Mouse (Mus musculus): Measurements from ENCODE around the gene Slc13a3. TPM values are rescaled to one million over a fixed set of nuclear protein-coding genes. Genes with fewer than 3 reads are reported as not detected.

Gene Slc13a3
- total and polyA plus RNA-seq, 3 experiments: 0.11 TPM; not detected in 2

DNA sequence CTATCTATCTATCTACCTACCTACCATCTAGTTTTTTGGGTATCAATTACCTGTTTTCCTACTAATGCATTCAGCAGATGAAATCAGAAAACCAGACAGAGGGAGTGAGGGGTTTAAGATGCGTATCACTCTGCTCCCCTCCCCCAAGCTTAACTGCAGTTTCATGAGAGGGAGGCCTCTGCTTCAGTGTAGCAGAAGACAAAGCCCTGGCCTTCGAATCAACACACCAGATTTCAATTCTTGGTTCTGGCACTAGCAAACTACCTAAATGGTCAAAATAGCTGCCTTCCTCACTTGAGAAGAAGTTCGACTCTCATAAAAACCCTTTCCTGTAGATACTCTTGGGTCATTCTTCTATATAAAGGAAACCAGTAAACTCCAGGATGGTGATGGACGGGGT, 85.7 kb downstream of the Slc13a3 start:
- H3K27me3 ChIP-seq (ENCODE audit: insufficient read depth, low read length): peaks cover 2% of the 10 kb centered on the region; the same call in 1 of the 2 replicates
- H3K36me3 ChIP-seq (replicated peaks): no peaks in the 10 kb centered on the region
- TF ChIP-seq GATA1 (IDR thresholded peaks at IDR 0.05; ENCODE audit: borderline replicate concordance, low read length) (no peak), CTCF (IDR thresholded peaks at IDR 0.05; ENCODE audit: low read depth, low read length) (no peak), TAL1 (conservative IDR thresholded peaks at IDR 0.05; ENCODE audit: low read depth, low read length) (no peak), POLR2AphosphoS5 (IDR thresholded peaks at IDR 0.05; ENCODE audit: insufficient replicate concordance, low read depth, low read length) (no peak), GATA2 (IDR thresholded peaks at IDR 0.05; ENCODE audit: borderline replicate concordance, low read depth, low read length) (no peak)
- H3K9me3 ChIP-seq (replicated peaks): no peaks in the 10 kb centered on the region; the same call in 1 of the 2 replicates
- H3K4me1 ChIP-seq (ENCODE audit: insufficient read depth, low read depth, low read length): no peaks in the 10 kb centered on the region
- ATAC-seq (ENCODE audit: extremely low read depth, insufficient number of reproducible peaks, low FRiP score, poor library complexity, severe bottlenecking): no peak
- no peak for DNase-seq (ENCODE audit: low spot score)
- H3K4me3 ChIP-seq (ENCODE audit: low read depth, low read length): no peak overlapping the region

DNA sequence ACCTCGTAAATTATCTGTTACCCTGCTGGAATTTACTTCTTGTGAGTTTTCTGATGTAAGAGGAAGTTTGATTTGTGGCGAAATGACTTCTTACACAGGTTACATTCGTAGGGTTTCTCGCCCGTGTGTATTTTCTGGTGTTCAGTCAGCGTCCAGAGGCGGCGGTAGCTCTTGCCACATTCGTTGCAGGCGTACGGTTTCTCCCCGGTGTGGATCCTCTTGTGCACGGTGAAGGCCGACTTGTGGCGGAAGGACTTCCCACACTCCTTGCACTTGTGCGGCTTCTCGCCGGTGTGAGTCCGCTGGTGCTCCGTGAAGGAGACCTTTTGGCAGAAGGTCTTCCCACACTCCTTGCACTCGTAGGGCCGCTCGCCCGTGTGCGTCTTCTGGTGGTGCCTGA, 93.0 kb downstream of the Slc13a3 start:
- ATAC-seq (ENCODE audit: extremely low read depth, insufficient number of reproducible peaks, low FRiP score, poor library complexity, severe bottlenecking) (no peak), DNase-seq (ENCODE audit: low spot score) (no peak)
- H3K36me3 ChIP-seq (replicated peaks): no peaks in the 10 kb centered on the region
- TF ChIP-seq POLR2AphosphoS5 (IDR thresholded peaks at IDR 0.05; ENCODE audit: insufficient replicate concordance, low read depth, low read length) (no peak), TAL1 (conservative IDR thresholded peaks at IDR 0.05; ENCODE audit: low read depth, low read length) (no peak), GATA1 (IDR thresholded peaks at IDR 0.05; ENCODE audit: borderline replicate concordance, low read length) (no peak), CTCF (IDR thresholded peaks at IDR 0.05; ENCODE audit: low read depth, low read length) (no peak), GATA2 (IDR thresholded peaks at IDR 0.05; ENCODE audit: borderline replicate concordance, low read depth, low read length) (no peak)
- H3K4me3 ChIP-seq (ENCODE audit: low read depth, low read length): peak overlapping the region; percentile 15; the same call in 1 of the 2 replicates
- H3K9me3 ChIP-seq (replicated peaks): peaks cover 24% of the 10 kb centered on the region
- H3K4me1 ChIP-seq (ENCODE audit: insufficient read depth, low read depth, low read length): no peaks in the 10 kb centered on the region
- peaks cover 5% of the 10 kb centered on the region; the same call in 1 of the 2 replicates for H3K27me3 ChIP-seq (ENCODE audit: insufficient read depth, low read length)

GRCm38 (mm10) chr2:165376001-165376400, 97.0 kb downstream of the Slc13a3 start:
- Histone ChIP-seq H3K4me1 (ENCODE audit: insufficient read depth, low read depth, low read length) (no peaks in the 10 kb centered on the region), H3K4me3 (ENCODE audit: low read depth, low read length) (no peak overlapping the region), H3K9me3 (replicated peaks) (peaks cover 16% of the 10 kb centered on the region), H3K27me3 (ENCODE audit: insufficient read depth, low read length) (peaks cover 5% of the 10 kb centered on the region; the same call in 1 of the 2 replicates), H3K36me3 (replicated peaks) (no peaks in the 10 kb centered on the region)
- no peak for ATAC-seq (ENCODE audit: extremely low read depth, insufficient number of reproducible peaks, low FRiP score, poor library complexity, severe bottlenecking)
- DNase-seq (ENCODE audit: low spot score): no peak
- TF ChIP-seq TAL1 (conservative IDR thresholded peaks at IDR 0.05; ENCODE audit: low read depth, low read length): no peak
- TF ChIP-seq CTCF (IDR thresholded peaks at IDR 0.05; ENCODE audit: low read depth, low read length): no peak
- TF ChIP-seq GATA1 (IDR thresholded peaks at IDR 0.05; ENCODE audit: borderline replicate concordance, low read length): no peak
- no peak for TF ChIP-seq POLR2AphosphoS5 (IDR thresholded peaks at IDR 0.05; ENCODE audit: insufficient replicate concordance, low read depth, low read length)
- no peak for TF ChIP-seq GATA2 (IDR thresholded peaks at IDR 0.05; ENCODE audit: borderline replicate concordance, low read depth, low read length)

- H3K9me3 ChIP-seq (replicated peaks): peaks cover 10% of the 10 kb centered on the region
- H3K4me3 ChIP-seq (ENCODE audit: low read depth, low read length): no peak overlapping the region
- no peaks in the 10 kb centered on the region; the same call in 1 of the 2 replicates for H3K27me3 ChIP-seq (ENCODE audit: insufficient read depth, low read length)
- no peaks in the 10 kb centered on the region for H3K36me3 ChIP-seq (replicated peaks)
- DNase-seq (ENCODE audit: low spot score): no peak
- no peak for ATAC-seq (ENCODE audit: extremely low read depth, insufficient number of reproducible peaks, low FRiP score, poor library complexity, severe bottlenecking)
- no peaks in the 10 kb centered on the region for H3K4me1 ChIP-seq (ENCODE audit: insufficient read depth, low read depth, low read length)
- TF ChIP-seq GATA2 (IDR thresholded peaks at IDR 0.05; ENCODE audit: borderline replicate concordance, low read depth, low read length) (no peak), TAL1 (conservative IDR thresholded peaks at IDR 0.05; ENCODE audit: low read depth, low read length) (no peak), GATA1 (IDR thresholded peaks at IDR 0.05; ENCODE audit: borderline replicate concordance, low read length) (no peak), POLR2AphosphoS5 (IDR thresholded peaks at IDR 0.05; ENCODE audit: insufficient replicate concordance, low read depth, low read length) (no peak), CTCF (IDR thresholded peaks at IDR 0.05; ENCODE audit: low read depth, low read length) (no peak)
Observed at GRCm38 (mm10) chr2:165375478-165375877, 97.6 kb downstream of the Slc13a3 start.

- Histone ChIP-seq H3K36me3 (replicated peaks) (no peaks in the 10 kb centered on the region), H3K27me3 (ENCODE audit: insufficient read depth, low read length) (peaks cover 4% of the 10 kb centered on the region; the same call in 1 of the 2 replicates), H3K9me3 (replicated peaks) (no peaks in the 10 kb centered on the region), H3K4me3 (ENCODE audit: low read depth, low read length) (no peak overlapping the region), H3K4me1 (ENCODE audit: insufficient read depth, low read depth, low read length) (peaks cover 4% of the 10 kb centered on the region)
- TF ChIP-seq GATA2 (IDR thresholded peaks at IDR 0.05; ENCODE audit: borderline replicate concordance, low read depth, low read length) (no peak), TAL1 (conservative IDR thresholded peaks at IDR 0.05; ENCODE audit: low read depth, low read length) (no peak), POLR2AphosphoS5 (IDR thresholded peaks at IDR 0.05; ENCODE audit: insufficient replicate concordance, low read depth, low read length) (no peak)
- no peak for DNase-seq (ENCODE audit: low spot score)
- no peak for ATAC-seq (ENCODE audit: extremely low read depth, insufficient number of reproducible peaks, low FRiP score, poor library complexity, severe bottlenecking)
Observed at GRCm38 (mm10) chr2:165371066-165371465, 102.0 kb downstream of the Slc13a3 start.

DNA sequence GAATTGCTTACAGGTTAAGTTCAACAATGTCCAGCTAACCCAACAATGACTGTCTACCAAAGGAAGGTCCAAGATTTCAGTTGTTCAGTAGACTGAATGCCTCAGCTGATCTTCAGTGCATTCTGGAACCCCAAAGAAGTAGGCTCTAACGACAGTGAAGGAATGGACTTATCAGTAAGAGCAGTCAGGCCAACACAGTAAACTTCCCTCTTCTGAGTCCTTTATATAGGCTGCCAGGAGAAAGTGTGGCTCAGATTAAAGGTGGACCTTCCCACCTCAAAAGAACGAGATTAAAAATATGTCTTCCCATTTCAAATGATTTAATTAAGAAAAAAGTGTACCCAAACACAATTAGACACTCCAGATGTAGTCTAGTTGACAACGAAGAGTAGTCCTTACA, 102.7 kb downstream of the Slc13a3 start:
- ATAC-seq (ENCODE audit: extremely low read depth, insufficient number of reproducible peaks, low FRiP score, poor library complexity, severe bottlenecking) (no peak), DNase-seq (ENCODE audit: low spot score) (no peak)

More for the DNA sequence above, 102.7 kb downstream of the Slc13a3 start:
- H3K27me3 ChIP-seq (ENCODE audit: insufficient read depth, low read length): peaks cover 4% of the 10 kb centered on the region; the same call in 1 of the 2 replicates
- H3K36me3 ChIP-seq (replicated peaks): no peaks in the 10 kb centered on the region
- no peak for TF ChIP-seq POLR2AphosphoS5 (IDR thresholded peaks at IDR 0.05; ENCODE audit: insufficient replicate concordance, low read depth, low read length)
- no peak for TF ChIP-seq TAL1 (conservative IDR thresholded peaks at IDR 0.05; ENCODE audit: low read depth, low read length)
- no peak for TF ChIP-seq CTCF (IDR thresholded peaks at IDR 0.05; ENCODE audit: low read depth, low read length)
- no peak for TF ChIP-seq GATA2 (IDR thresholded peaks at IDR 0.05; ENCODE audit: borderline replicate concordance, low read depth, low read length)
- TF ChIP-seq GATA1 (IDR thresholded peaks at IDR 0.05; ENCODE audit: borderline replicate concordance, low read length): no peak
- no peak overlapping the region for H3K4me3 ChIP-seq (ENCODE audit: low read depth, low read length)
- H3K4me1 ChIP-seq (ENCODE audit: insufficient read depth, low read depth, low read length): peaks cover 4% of the 10 kb centered on the region
- H3K9me3 ChIP-seq (replicated peaks): no peaks in the 10 kb centered on the region

Data from G1E (cell line).